Mouse (Mus musculus): ENCODE results near the gene Asic3. TPM values are rescaled to one million over a fixed set of nuclear protein-coding genes. Genes with fewer than 3 reads are reported as not detected.

Gene Asic3
- polyA plus RNA-seq, 1 experiment: 0.24 TPM

DNA sequence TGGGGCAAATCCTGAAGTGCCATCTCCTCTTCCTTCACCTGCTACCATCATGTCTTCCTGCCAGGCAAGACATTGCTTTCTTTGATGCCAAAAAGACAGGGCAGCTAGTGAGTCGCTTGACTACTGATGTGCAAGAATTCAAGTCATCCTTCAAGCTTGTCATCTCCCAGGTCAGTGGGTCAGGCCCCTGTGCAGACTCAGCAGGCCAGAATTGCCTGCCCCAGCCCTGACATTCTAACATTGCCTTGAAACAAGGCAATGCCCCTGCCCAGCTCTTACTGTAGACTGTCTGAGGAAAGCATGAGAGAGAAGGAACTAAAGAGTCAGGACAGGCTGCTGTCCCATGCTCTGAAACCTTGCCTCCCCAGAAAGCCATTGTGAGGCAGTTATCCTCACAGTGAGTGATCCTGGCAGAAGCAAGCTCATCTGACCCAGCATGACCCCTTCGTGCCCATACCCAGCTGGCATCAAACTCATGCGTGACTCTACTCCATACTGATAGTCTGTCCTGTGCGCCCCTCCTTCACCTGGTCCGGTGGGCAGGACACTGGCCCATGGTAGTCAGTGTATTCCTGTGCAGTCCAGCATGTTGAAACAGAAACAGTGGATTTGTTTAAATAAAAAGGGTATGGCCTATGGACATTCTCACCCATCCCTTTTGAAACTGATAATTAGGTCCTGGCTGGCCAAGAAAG is 12.1 kb upstream of the Asic3 start:
- Histone ChIP-seq H3ac (ENCODE audit: control insufficient read depth, insufficient read length) (no peak overlapping the region), H3K79me2 (ENCODE audit: control insufficient read depth, insufficient read depth) (no peaks in the 10 kb centered on the region), H3K4me3 (no peak overlapping the region), H3K36me3 (ENCODE audit: control insufficient read depth, insufficient read depth) (no peaks in the 10 kb centered on the region), H3K27me3 (ENCODE audit: control insufficient read depth, insufficient read depth, insufficient read length) (no peaks in the 10 kb centered on the region), H3K4me2 (ENCODE audit: low read depth) (no peak overlapping the region)
- TF ChIP-seq CEBPB (IDR thresholded peaks at IDR 0.05; ENCODE audit: insufficient read depth, poor library complexity, severe bottlenecking) (no peak), MYOD1 (IDR thresholded peaks at IDR 0.05; ENCODE audit: control insufficient read depth in 1 of 3, insufficient read length in 2 of 3, low read depth in 2 of 3) (no peak), POLR2A (IDR thresholded peaks at IDR 0.05; ENCODE audit: insufficient read length, low read depth) (no peak)

DNA sequence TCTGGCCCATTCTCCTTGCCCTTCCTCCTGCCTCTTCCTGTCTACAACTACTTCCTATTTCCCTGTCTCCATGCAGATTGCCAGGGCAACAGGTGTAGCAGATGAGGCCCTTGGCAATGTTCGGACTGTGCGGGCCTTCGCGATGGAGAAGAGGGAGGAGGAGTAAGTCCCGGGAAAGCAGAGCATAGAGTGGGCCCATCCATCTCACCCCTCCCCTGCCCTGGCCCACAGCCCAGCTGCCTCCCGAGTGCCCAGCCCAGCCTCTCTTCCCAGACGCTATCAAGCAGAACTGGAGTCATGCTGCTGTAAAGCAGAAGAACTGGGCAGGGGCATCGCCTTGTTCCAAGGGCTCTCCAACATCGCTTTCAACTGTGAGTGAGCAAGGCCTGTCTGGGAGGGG is 11.2 kb upstream of the Asic3 start:
- Histone ChIP-seq H3K79me2 (ENCODE audit: control insufficient read depth, insufficient read depth) (no peaks in the 10 kb centered on the region), H3K4me2 (ENCODE audit: low read depth) (no peak overlapping the region), H3ac (ENCODE audit: control insufficient read depth, insufficient read length) (no peak overlapping the region), H3K36me3 (ENCODE audit: control insufficient read depth, insufficient read depth) (no peaks in the 10 kb centered on the region), H3K4me3 (no peak overlapping the region), H3K27me3 (ENCODE audit: control insufficient read depth, insufficient read depth, insufficient read length) (no peaks in the 10 kb centered on the region)
- TF ChIP-seq MYOD1 (IDR thresholded peaks at IDR 0.05; ENCODE audit: control insufficient read depth in 1 of 3, insufficient read length in 2 of 3, low read depth in 2 of 3) (peak in 1 of 3 experiments; percentile 5), TCF12 (IDR thresholded peaks at IDR 0.05; ENCODE audit: insufficient read depth, poor library complexity, severe bottlenecking) (no peak)

DNA sequence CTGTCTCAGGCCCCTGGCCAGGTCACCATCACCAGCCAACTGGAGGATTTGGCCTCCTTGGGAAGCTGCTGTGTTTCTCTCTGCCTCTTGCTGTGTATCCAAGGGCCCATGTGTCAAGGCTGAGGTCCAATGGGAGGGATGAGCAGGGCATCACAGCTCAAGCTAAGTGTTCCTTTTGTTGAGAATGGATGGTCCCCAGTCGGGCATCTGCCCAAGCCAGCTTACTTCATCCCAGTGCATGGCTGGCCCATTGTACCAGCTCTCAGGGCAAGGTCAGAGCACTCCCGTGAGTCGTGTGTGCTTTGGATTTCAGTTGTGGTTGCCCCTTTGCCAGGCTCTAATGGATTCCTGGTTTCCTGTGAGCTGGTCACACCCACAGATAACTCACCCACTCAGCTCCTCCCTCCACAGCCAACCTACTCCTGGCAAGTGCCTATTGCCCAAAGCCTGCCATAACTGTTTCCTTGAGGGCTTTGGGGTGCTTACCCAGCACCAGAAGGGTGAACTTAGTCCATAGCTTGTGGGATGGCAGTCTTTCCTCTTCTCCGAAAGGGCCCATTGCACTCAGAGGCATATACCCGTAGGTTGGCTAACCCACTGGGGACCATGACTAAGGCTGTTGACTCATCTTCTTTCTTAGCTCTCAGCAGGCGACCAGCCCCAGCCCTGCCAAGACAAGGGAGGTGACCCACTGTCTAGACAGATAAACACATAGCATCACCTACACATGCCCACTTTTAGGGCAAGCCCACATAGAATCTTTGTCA is 8.4 kb upstream of the Asic3 start:
- H3K79me2 ChIP-seq (ENCODE audit: control insufficient read depth, insufficient read depth): no peaks in the 10 kb centered on the region
- H3K4me2 ChIP-seq (ENCODE audit: low read depth): peak overlapping the region; percentile 65
- H3K27me3 ChIP-seq (ENCODE audit: control insufficient read depth, insufficient read depth, insufficient read length): no peaks in the 10 kb centered on the region
- no peak overlapping the region for H3ac ChIP-seq (ENCODE audit: control insufficient read depth, insufficient read length)
- no peak overlapping the region for H3K4me3 ChIP-seq
- TF ChIP-seq CEBPB (IDR thresholded peaks at IDR 0.05; ENCODE audit: insufficient read depth, poor library complexity, severe bottlenecking): 0 out of 2 replicates have a peak, but pooled peaks have one; percentile 39
- TF ChIP-seq E2F4 (IDR thresholded peaks at IDR 0.05; ENCODE audit: insufficient read depth): no peak
- H3K36me3 ChIP-seq (ENCODE audit: control insufficient read depth, insufficient read depth): no peaks in the 10 kb centered on the region

DNA sequence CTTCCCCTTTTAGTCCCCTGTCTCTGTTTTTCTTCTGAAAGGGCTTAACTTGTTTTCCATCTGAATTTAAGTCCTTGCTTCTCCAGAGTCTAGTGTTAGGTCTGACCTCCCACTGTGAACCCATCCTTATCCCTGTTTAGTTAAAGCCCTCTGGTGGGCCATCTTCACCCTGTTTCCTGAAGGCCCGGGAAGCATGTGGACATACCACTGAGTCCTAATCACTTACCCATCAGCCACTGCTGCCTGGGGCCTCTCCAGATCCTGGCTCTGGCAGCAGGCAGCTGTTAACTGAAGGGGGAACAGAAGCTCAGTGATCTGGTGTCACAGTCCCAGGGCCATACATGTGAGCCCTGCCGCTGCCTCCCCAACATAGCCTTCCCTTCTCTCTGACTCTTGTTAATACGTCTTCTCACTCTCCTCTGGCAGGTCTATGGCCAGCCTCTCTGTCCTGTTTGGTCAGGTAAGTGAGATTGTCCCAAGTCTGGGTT is 7.8 kb upstream of the Asic3 start:
- peak overlapping the region; percentile 65 for H3K4me2 ChIP-seq (ENCODE audit: low read depth)
- no peak overlapping the region for H3ac ChIP-seq (ENCODE audit: control insufficient read depth, insufficient read length)
- no peaks in the 10 kb centered on the region for H3K79me2 ChIP-seq (ENCODE audit: control insufficient read depth, insufficient read depth)
- no peaks in the 10 kb centered on the region for H3K36me3 ChIP-seq (ENCODE audit: control insufficient read depth, insufficient read depth)
- H3K27me3 ChIP-seq (ENCODE audit: control insufficient read depth, insufficient read depth, insufficient read length): no peaks in the 10 kb centered on the region
- no peak overlapping the region for H3K4me3 ChIP-seq
- peak; percentile 29 for TF ChIP-seq POLR2AphosphoS2 (IDR thresholded peaks at IDR 0.05; ENCODE audit: insufficient read length, low read depth)
- TF ChIP-seq REST (IDR thresholded peaks at IDR 0.05; ENCODE audit: insufficient read depth, insufficient read length): no peak
- no peak for TF ChIP-seq E2F4 (IDR thresholded peaks at IDR 0.05; ENCODE audit: insufficient read depth)
- TF ChIP-seq MYOD1 (IDR thresholded peaks at IDR 0.05; ENCODE audit: control insufficient read depth in 1 of 3, insufficient read length in 2 of 3, low read depth in 2 of 3): peak in 2 of 3 experiments; percentile 53 to 83
- TF ChIP-seq SRF (IDR thresholded peaks at IDR 0.05; ENCODE audit: control insufficient read depth, insufficient read length, low read depth): no peak
- no peak for TF ChIP-seq TCF3 (IDR thresholded peaks at IDR 0.05; ENCODE audit: insufficient read length, low read depth)
- no peak for TF ChIP-seq POLR2A (IDR thresholded peaks at IDR 0.05; ENCODE audit: insufficient read length, low read depth)
- no peak for TF ChIP-seq CEBPB (IDR thresholded peaks at IDR 0.05; ENCODE audit: insufficient read depth, poor library complexity, severe bottlenecking)
- TF ChIP-seq TCF12 (IDR thresholded peaks at IDR 0.05; ENCODE audit: insufficient read depth, poor library complexity, severe bottlenecking): no peak
- peak; percentile 17 to 72 (median 63) for TF ChIP-seq MYOG (IDR thresholded peaks at IDR 0.05; ENCODE audit: control insufficient read depth in 1 of 3, insufficient read depth in 1 of 3, insufficient read length in 2 of 3, low read depth in 2 of 3)

DNA sequence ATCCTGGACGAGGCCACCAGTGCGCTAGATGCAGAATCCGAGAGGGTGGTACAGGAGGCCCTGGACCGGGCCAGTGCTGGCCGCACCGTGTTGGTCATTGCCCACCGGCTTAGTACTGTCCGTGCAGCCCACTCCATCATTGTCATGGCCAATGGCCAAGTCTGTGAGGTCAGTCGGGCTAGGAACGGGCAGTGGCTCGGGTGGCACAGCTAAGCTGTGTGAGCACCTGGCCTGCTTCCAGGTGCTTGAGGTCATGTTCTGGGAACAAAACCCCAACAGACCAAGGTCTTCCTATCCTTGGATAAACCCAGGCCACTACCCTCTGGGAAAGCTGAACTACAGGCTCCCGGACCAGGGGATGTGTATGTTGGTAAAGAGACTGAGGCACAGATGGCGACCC is 4.5 kb upstream of the Asic3 start:
- Histone ChIP-seq H3K79me2 (ENCODE audit: control insufficient read depth, insufficient read depth) (no peaks in the 10 kb centered on the region), H3K4me2 (ENCODE audit: low read depth) (no peak overlapping the region), H3ac (ENCODE audit: control insufficient read depth, insufficient read length) (no peak overlapping the region), H3K27me3 (ENCODE audit: control insufficient read depth, insufficient read depth, insufficient read length) (no peaks in the 10 kb centered on the region), H3K4me3 (no peak overlapping the region), H3K36me3 (ENCODE audit: control insufficient read depth, insufficient read depth) (no peaks in the 10 kb centered on the region)
- TF ChIP-seq CEBPB (IDR thresholded peaks at IDR 0.05; ENCODE audit: insufficient read depth, poor library complexity, severe bottlenecking): no peak
- TF ChIP-seq E2F4 (IDR thresholded peaks at IDR 0.05; ENCODE audit: insufficient read depth): no peak
- no peak for TF ChIP-seq SRF (IDR thresholded peaks at IDR 0.05; ENCODE audit: control insufficient read depth, insufficient read length, low read depth)
- no peak for TF ChIP-seq REST (IDR thresholded peaks at IDR 0.05; ENCODE audit: insufficient read depth, insufficient read length)
- no peak for TF ChIP-seq TCF12 (IDR thresholded peaks at IDR 0.05; ENCODE audit: insufficient read depth, poor library complexity, severe bottlenecking)
- no peak for TF ChIP-seq MYOG (IDR thresholded peaks at IDR 0.05; ENCODE audit: control insufficient read depth in 1 of 3, insufficient read depth in 1 of 3, insufficient read length in 2 of 3, low read depth in 2 of 3)

Data from myocyte (in vitro differentiated cells).